Mouse (Mus musculus) liver, embryonic 16.5 days (tissue): ENCODE data around the gene Psen1. TPM values are rescaled to one million over a fixed set of nuclear protein-coding genes. Genes with fewer than 3 reads are reported as not detected.

Experiments used
- ATAC-seq: fragments of 200-750 bp; cut with Nextera tagmentation; 2 replicates; pipeline ENCODE4 v1.8.0; 2017; ENCODE audit warnings: low read depth, mild to moderate bottlenecking, moderate number of reproducible peaks, moderate library complexity
- H3K27ac ChIP-seq: fragments of 300-500 bp; sonication (generic); 2 replicates; pipeline ENCODE4 v1.5.1; 2014; ENCODE audit warnings: mild to moderate bottlenecking, low read length
- H3K27me3 ChIP-seq: fragments of 300-500 bp; sonication (generic); 2 replicates; pipeline ENCODE4 v1.6.1; 2014; ENCODE audit warnings: low read depth, low read length, mixed read lengths; ENCODE audit not compliant: control insufficient read depth, insufficient read depth
- H3K36me3 ChIP-seq: fragments of 300-500 bp; sonication (generic); 2 replicates; pipeline ENCODE4 v1.6.1; 2014; ENCODE audit warnings: mild to moderate bottlenecking; ENCODE audit not compliant: control insufficient read depth, insufficient read depth
- H3K4me1 ChIP-seq: fragments of 300-500 bp; sonication (generic); 2 replicates; pipeline ENCODE4 v1.6.1; 2014; ENCODE audit warnings: low read depth, low read length, mixed read lengths; ENCODE audit not compliant: control insufficient read depth
- H3K4me2 ChIP-seq: fragments of 300-500 bp; sonication (generic); 2 replicates; pipeline ENCODE4 v1.6.1; 2014; ENCODE audit warnings: low read depth, low read length, mixed read lengths
- H3K4me3 ChIP-seq: fragments of 300-500 bp; sonication (generic); 2 replicates; pipeline ENCODE4 v1.5.1; 2014; ENCODE audit warnings: low read depth, mild to moderate bottlenecking, low read length
- H3K9ac ChIP-seq: fragments of 300-500 bp; sonication (generic); 2 replicates; pipeline ENCODE4 v1.6.1; 2014; ENCODE audit warnings: low read depth, low read length
- H3K9me3 ChIP-seq: fragments of 300-500 bp; sonication (generic); replicated peaks from 2 replicates; pipeline ENCODE4 v1.6.1; 2016; ENCODE audit warnings: low read length; ENCODE audit not compliant: control insufficient read depth
- WGBS: fragments of 180-500 bp; shearing (Covaris S2); extraction: QIAGEN DNeasy Blood & Tissue Kit; methylation state at CpG from one replicate; pipeline ENCODE4 v1.1.7; 2014; ENCODE audit not compliant: insufficient replicate concordance; 5-methylcytosine and 5-hydroxymethylcytosine counted together
- polyA plus RNA-seq: library from polyadenylated mRNA; unstranded; fragments of >200 nt; fragmentation: Nextera tagmentation; extraction: Ambion mirVana; gene quantifications from 2 replicates; pipeline ENCODE4 v1.2.1, GENCODE M21; 2015

Gene Psen1
- polyA plus RNA-seq, 1 experiment from 2014 or later: 22.5 TPM

DNA sequence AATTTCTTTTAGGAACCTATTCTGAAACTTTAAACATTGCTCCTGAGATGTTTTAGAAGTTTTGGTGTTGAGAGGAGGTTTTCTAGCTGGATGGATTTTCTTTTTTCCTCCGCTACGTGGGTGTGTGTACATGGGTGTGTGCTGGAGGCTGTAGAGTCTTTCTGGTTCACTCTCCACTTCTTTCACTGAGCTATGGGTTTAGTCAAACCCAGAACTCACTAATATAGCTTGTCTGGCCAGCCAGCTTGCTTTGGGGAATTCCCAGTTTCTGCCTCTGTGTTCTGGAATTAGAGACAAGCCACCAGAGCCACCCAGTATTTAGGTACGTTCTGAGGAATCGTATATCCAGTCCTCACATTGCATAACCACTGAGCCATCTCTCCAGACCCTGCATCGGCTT is 6.1 kb downstream of the Psen1 start:
- Histone ChIP-seq H3K4me2 (no peak overlapping the region), H3K36me3 (no peaks in the 10 kb centered on the region), H3K27me3 (no peaks in the 10 kb centered on the region), H3K27ac (no peak overlapping the region), H3K4me1 (peaks cover 8% of the 10 kb centered on the region), H3K4me3 (no peak overlapping the region), H3K9ac (no peak overlapping the region), H3K9me3 (no peaks in the 10 kb centered on the region)
- no peak for ATAC-seq
- 80% methylated on average over 5 of the region's 5 CpGs for WGBS

DNA sequence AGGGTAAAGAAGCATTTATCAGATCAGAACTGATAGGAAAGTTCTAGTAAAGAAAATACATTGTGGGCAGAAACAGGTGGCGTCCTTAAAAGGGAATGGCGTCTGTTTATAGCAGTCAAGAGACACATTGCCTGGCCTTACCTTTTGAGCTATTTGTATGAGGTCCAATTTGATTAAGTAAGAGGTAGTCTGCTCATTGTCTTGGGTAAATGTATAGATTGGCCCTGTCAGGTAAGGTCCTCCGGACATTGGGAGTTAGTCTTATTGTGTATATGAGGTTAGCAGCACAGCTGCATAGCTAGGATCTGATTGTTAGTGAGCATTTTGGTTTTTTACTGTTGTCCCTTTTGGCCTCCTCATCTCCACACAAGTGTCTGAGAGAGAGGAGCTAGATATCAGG is 6.7 kb downstream of the Psen1 start:
- Histone ChIP-seq H3K27me3 (no peaks in the 10 kb centered on the region), H3K4me2 (no peak overlapping the region), H3K4me1 (peaks cover 4% of the 10 kb centered on the region), H3K27ac (no peak overlapping the region), H3K4me3 (no peak overlapping the region), H3K9ac (no peak overlapping the region), H3K36me3 (no peaks in the 10 kb centered on the region), H3K9me3 (no peaks in the 10 kb centered on the region)
- WGBS: 82% methylated on average over 3 of the region's 3 CpGs
- no peak for ATAC-seq

DNA sequence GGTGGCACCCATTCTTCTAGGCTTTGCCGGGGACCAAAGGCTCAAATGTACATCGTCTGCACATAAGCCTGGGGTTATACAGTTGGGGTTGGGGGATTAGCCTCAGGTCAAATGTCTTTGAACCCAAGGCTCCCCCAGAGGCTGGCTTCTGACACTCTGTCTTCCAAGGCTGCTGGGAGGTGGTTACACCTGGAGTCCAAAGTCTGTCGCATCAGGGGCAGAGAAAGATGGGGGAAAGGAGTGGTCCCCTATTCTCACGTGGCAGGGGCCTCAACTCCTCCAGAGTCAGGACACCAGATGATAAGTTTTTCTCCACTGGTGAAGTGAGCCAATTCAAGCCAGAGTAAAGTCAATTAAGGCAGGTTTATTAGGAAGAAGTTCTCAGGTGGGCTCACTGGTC is 10.7 kb downstream of the Psen1 start:
- no peak overlapping the region for H3K4me2 ChIP-seq
- WGBS: 76% methylated on average over 4 of the region's 4 CpGs
- no peak overlapping the region for H3K9ac ChIP-seq
- ATAC-seq: no peak
- no peaks in the 10 kb centered on the region for H3K9me3 ChIP-seq
- no peak overlapping the region for H3K4me3 ChIP-seq
- no peaks in the 10 kb centered on the region for H3K4me1 ChIP-seq
- H3K36me3 ChIP-seq: no peaks in the 10 kb centered on the region
- H3K27ac ChIP-seq: no peak overlapping the region
- H3K27me3 ChIP-seq: no peaks in the 10 kb centered on the region

DNA sequence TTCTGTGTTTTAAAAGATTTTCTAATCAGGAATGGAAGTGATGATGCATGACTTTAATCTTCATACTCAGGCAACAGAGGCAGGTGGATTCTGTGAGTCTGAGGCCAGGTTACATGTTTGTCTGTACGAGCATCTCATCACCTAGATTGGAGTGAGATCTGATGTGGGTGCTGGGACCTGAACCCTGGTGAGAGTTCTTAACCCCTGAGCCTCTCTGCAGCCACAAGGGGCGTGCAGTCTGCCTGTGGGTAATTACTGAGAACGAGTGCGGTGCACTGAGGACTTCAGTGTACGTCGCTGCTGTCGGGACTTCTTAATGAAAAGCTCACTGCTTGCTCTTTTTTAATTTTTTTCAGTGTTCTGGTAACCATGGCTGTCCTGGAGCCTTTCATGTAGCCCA is 13.7 kb downstream of the Psen1 start:
- no peaks in the 10 kb centered on the region for H3K27me3 ChIP-seq
- no peak for ATAC-seq
- H3K27ac ChIP-seq: no peak overlapping the region
- H3K9ac ChIP-seq: no peak overlapping the region
- H3K4me2 ChIP-seq: no peak overlapping the region
- no peak overlapping the region for H3K4me3 ChIP-seq
- WGBS: 88% methylated on average over 7 of the region's 7 CpGs
- H3K9me3 ChIP-seq: no peaks in the 10 kb centered on the region
- H3K4me1 ChIP-seq: no peaks in the 10 kb centered on the region
- H3K36me3 ChIP-seq: no peaks in the 10 kb centered on the region

DNA sequence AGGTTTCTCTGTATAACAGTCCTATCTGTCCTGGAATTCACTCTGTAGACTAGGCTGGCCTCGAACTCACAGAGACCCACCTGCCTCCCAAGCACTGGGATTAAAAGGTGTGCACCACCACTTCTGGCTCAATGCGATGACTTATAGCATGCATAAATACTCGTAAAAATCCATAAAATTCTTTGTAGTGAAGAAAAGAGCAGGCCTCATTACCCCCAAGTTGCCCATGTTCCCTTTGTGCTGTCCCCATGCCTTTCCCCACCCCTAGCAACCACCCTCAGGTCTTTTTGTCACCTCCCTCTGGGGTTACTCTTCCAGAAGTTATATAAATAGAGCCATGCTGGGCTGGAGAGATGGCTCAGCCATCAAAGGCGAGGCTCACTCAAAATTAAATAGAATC is 14.8 kb downstream of the Psen1 start:
- no peak overlapping the region for H3K4me3 ChIP-seq
- no peaks in the 10 kb centered on the region for H3K27me3 ChIP-seq
- no peaks in the 10 kb centered on the region for H3K9me3 ChIP-seq
- H3K4me1 ChIP-seq: peaks cover under 1% of the 10 kb centered on the region; the same call in 1 of the 2 replicates
- ATAC-seq: no peak
- 72% methylated on average over 4 of the region's 4 CpGs for WGBS
- H3K9ac ChIP-seq: no peak overlapping the region
- H3K4me2 ChIP-seq: no peak overlapping the region
- H3K27ac ChIP-seq: no peak overlapping the region
- H3K36me3 ChIP-seq: no peaks in the 10 kb centered on the region

DNA sequence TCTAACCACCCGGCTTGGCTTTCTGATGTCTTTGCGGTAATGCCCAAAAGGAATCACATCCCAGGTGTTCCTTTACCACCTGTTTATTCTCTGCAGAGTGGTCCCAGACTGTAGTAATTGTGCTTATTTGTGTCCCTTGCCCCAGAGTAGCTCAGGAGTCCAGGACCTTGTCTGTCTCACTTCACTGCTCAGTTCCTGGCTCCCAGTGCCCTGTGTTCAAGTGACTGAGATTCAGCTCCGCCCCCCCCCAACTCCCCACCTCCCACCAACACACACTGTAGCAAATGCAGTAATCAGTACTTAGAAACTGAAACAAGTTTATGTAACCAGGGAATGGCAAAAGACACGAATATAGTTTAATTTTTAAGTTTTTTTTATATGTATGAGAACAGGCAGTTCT is 19.0 kb downstream of the Psen1 start:
- no peak for ATAC-seq
- Histone ChIP-seq H3K27ac (no peak overlapping the region), H3K4me1 (peaks cover 12% of the 10 kb centered on the region), H3K9ac (no peak overlapping the region), H3K4me3 (no peak overlapping the region), H3K27me3 (no peaks in the 10 kb centered on the region), H3K36me3 (no peaks in the 10 kb centered on the region), H3K4me2 (no peak overlapping the region), H3K9me3 (no peaks in the 10 kb centered on the region)
- 83% methylated on average over 4 of the region's 4 CpGs for WGBS

DNA sequence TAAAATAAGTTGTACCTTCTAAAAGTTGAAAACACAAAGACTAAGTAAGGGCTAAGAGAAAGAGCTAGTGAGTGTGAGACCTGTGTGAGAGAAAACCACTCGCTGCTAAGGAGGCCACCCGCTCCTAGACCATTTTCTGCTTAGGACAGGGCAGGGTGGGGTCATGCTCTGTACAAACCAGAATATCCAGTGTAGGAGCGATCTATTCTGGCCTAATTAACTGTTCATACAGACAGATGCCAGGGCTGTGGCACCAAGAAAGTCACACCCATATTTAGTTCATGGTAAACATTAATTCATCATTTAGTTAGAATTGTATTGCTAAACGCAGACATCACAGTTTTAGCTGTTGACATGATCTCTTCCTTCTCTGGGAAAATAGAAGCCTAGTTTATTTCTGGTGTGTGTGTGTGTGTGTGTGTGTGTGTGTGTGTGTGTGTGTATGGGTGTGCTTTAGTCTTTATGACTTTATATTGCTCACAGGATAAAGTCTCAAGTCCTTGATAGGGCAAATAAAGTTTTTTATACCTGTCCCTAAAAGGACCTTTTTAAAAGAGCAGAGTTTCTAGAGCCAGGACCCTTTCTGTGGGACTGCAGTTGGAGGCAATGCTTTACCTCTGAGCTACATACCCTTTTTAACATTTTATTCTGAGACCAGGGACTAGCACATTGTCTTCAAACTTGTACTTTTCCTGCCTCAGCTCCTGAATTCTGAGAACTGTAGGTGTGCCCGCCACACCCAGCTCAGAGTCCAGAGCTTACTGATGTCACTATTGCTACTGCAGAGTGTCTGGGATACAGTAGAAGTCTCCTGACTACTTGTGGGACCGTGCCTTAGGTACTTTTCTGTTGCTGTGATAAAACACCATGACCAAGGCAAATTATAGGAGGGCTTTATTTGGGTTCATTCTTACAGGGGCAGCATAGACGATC is 20.5 kb downstream of the Psen1 start:
- no peak overlapping the region for H3K4me3 ChIP-seq
- WGBS: 70% methylated on average over 7 of the region's 7 CpGs
- peak; percentile 53; the same call in 1 of the 2 replicates for ATAC-seq
- H3K4me1 ChIP-seq: peaks cover 12% of the 10 kb centered on the region
- 0 out of 2 replicates have a peak overlapping the region, but pooled peaks have one; percentile 18 for H3K4me2 ChIP-seq
- 0 out of 2 replicates have a peak, but pooled peaks cover 3% of the 10 kb centered on the region for H3K36me3 ChIP-seq
- H3K27me3 ChIP-seq: no peaks in the 10 kb centered on the region
- H3K9ac ChIP-seq: no peak overlapping the region
- H3K9me3 ChIP-seq: no peaks in the 10 kb centered on the region
- H3K27ac ChIP-seq: no peak overlapping the region

DNA sequence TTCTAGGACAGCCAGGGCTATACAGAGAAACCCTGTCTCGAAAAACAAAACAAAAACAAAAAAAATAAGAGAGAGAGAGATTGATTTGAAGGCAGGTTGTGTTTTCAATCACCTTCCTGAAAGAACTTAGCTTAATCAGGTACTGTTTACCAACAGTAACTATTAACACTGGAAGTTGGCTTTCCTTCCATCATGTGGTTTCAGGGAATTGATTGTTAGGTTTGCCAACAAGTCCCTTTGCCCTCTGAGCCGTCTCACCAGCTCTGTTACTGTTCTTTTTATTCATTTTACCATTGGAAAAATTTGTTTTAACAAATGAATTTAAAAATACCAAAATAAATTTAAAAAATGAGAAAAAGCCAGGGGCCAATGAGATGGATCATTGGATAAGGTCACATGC is 22.0 kb downstream of the Psen1 start:
- H3K4me2 ChIP-seq: no peak overlapping the region
- H3K9me3 ChIP-seq: no peaks in the 10 kb centered on the region
- peaks cover 12% of the 10 kb centered on the region for H3K4me1 ChIP-seq
- H3K36me3 ChIP-seq: 0 out of 2 replicates have a peak, but pooled peaks cover 3% of the 10 kb centered on the region
- ATAC-seq: no peak
- H3K27me3 ChIP-seq: no peaks in the 10 kb centered on the region
- 71% methylated on average over 2 of the region's 2 CpGs for WGBS
- no peak overlapping the region for H3K27ac ChIP-seq
- no peak overlapping the region for H3K4me3 ChIP-seq
- no peak overlapping the region for H3K9ac ChIP-seq

DNA sequence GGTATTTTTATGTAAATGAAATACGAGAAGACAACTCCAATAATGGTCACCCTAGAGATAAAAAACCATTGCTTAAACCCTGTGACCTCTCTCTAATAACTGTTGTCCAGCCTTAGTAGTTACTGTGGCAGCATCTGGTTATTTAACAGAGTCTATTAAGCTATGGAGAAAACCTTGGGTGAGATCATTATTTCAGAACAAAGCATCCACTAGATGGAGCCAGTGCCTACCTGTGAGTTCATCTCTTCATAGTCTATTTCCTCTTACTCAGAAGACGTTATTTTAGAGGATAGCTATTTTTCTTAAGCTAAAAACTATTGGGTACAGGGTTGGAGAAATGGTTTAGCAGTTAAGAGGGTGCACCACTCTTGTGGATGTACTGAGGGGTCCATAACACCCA is 25.8 kb downstream of the Psen1 start:
- WGBS: 45% methylated on average over 2 of the region's 2 CpGs

More for the DNA sequence above, 25.8 kb downstream of the Psen1 start:
- no peak overlapping the region for H3K4me3 ChIP-seq
- no peak overlapping the region for H3K4me2 ChIP-seq
- no peak overlapping the region for H3K27ac ChIP-seq
- H3K9me3 ChIP-seq: no peaks in the 10 kb centered on the region
- peaks cover 3% of the 10 kb centered on the region for H3K4me1 ChIP-seq
- ATAC-seq: no peak
- no peak overlapping the region for H3K9ac ChIP-seq
- peaks cover 7% of the 10 kb centered on the region for H3K36me3 ChIP-seq
- no peaks in the 10 kb centered on the region for H3K27me3 ChIP-seq
